Mouse (Mus musculus) G1E-ER4 (cell line): ENCODE results near the gene Ttc39a. TPM values are rescaled to one million over a fixed set of nuclear protein-coding genes. Genes with fewer than 3 reads are reported as not detected.

Experiments
- GATA1 ChIP-seq: IDR thresholded peaks from one replicate; pipeline ENCODE4 v1.8.0; 2012; ENCODE audit warnings: low read length, inconsistent platforms
- polyA plus RNA-seq: library from polyadenylated mRNA; stranded (reverse); fragments of >175 nt; gene quantifications from 2 replicates; pipeline ENCODE4 v1.2.3, GENCODE M21; 2012

The Ttc39a gene
- polyA plus RNA-seq, 1 experiment, result 7.6 TPM

DNA sequence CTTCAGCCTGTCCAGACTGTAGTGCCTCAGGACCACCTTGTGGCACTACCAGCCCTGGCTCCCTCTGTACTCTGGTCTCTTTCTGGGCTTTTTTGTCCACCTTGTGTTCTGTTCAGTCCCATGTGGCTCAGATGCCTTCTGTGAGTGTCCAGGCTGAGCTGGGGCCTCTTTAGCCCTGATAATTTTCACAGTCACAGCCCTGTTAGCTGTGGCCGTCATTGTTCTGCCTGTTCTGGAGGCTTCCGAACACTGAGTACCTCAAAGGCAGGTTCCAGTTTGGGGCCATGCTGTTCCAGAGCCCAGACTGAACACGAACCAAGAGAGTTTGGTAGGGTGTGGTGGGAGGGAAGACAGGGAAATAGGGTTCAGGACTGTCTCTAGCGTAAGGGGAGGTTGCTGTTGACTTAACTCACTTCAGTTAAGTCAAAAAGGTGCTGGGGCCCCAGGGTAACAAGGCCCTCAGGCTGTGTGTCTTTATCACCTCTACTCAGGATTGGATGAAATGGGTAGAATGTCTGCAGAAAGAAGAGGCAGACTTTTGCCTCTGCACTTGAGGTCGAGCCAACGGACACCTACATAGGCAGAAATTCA lies 5.0 kb downstream of the Ttc39a start:
- no peak for TF ChIP-seq GATA1

DNA sequence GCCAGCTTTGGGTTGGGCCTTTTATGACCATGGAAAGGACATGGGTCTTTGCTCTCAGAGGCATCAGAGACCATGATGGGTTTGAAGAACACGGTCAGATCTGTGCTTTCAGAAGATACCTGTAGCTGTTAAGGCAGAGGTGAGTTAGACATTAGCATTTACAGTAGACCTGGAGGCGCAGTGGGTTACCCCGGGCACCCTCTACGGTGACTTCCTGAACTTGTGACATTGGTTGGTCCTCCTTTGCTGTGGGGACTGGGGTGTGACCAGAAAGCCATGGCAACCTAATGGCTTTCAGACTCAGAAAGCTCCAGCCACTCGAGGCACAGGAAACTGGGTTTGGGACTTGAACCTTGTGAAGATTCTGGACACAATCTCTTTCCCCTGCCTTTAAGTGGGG lies 5.8 kb downstream of the Ttc39a start:
- no peak for TF ChIP-seq GATA1

DNA sequence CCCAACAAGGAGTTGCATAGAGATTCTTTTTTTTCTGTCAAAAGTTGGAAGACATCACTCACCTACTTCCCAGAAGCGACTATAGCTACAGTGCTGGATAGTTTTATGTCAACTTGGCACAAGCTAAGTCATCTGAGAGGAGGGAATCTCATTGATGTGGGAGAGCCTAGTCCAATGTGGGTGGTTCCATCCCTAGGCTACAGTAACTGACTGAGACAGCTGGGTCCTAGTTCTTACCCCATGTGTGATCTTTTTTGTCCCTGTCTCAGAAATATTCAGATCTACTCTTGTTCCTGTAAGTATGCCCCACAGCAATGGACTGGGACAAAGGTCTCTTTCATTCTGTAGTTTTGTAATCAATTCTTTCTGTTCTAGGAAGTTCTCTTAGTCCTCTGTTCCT lies 11.6 kb downstream of the Ttc39a start:
- TF ChIP-seq GATA1, result no peak

DNA sequence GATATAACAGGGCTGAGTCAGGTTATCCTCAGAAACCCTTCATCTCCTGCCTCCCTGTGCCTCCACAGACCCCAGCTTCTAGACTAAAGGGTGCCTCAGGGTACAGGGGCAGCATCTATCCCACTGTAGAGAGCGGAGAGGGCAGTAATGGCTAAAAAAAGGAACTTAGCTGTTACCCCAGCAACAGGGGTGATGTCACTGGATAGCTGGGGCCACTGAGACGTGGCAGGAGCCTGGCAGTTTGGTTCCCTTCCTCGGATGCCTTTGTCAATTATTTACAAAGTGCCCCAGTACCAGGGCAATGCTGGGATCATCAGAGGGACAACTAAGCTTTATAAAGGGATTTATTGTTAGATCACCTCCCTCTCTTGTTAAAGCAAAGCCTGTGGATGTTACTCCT lies 12.6 kb downstream of the Ttc39a start:
- no peak for TF ChIP-seq GATA1

DNA sequence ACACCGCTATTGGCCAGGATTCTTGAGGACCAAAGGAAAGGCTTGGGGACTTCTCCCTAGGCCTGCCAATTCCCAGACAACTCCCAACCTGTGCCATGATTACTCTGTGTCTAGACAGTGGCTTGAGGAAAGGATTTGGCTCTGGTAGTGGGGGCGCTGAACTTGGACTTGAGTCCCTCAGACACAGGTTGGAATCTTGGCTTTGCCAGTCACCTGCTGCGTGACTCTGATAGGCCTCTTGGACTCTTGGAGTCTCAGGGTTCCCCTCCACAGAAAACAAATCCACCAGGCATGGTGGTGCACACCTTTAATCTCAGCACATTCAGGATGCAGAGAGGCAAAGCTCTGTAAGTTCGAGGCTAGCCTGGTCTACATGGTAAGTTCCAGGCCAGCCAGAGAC lies 13.1 kb downstream of the Ttc39a start:
- no peak for TF ChIP-seq GATA1

DNA sequence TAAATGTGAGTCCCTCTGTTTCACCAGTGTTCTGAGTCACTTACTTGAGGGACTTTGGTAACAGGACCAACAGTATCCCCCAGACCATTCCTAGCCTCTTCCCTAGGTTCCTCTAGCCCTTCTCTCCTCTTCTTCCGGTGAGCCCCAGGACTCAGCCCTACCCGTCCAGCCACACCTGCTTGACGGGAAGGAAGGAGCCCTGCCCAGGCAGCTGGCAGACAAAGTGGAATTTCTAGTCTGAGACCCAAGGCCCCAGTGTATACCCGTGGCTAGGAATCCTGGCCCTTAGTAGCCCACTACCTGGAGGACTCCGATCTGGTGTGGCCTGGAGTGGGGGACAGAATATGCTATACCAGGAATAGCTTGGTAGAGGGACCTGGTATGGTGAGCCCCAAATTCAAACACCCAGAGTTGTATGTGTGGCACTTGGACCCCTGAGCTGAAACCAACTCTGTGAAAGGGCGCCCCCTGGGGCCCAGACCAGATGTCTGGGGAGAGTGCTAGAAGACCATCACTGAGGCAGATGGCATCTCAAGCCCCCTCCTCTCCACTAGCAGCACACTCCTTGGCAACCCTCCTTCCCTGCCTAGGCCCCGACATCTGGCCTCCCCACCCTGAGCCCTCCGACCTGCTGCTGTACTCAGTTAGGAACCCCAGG lies 13.8 kb downstream of the Ttc39a start:
- TF ChIP-seq GATA1, result no peak

DNA sequence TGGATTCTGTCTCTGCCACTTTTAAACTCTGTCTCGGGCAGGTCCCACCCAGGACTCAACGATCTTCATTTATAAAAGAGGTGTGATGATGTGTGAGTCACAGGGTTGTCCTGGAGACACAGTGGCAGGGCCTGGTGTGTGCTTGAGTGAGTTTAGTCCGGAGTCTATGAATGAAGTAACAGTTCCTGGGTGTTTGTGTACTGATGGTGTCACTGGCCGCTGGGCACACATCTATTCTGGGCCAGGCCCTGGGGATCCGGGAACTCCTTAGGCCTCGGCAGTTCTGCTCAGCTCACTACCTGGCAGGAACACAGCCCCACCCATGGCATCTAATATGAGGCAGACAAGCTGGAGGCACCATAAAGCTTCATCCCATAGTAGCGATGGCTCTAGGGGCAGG lies 15.2 kb downstream of the Ttc39a start:
- no peak for TF ChIP-seq GATA1

DNA sequence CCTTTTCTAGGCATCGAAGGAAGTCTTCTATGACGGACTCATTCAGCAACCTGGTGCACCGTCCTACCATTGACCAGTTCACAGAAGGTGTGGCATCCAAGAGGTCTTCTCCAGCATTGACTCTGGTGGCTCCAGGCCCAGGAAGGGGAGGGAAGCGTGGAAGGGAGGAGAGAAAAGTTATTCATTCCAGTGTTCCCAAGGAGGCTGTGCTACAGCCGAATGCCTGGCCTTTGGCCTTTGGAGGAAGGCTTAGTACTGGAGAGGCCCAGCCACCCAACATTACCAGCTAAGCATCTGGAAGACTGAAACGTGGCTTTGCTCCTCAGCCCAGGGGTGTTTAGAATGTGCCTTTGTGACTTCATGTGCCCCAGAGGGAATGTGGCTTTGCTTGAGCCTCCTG lies 16.0 kb downstream of the Ttc39a start:
- no peak for TF ChIP-seq GATA1

DNA sequence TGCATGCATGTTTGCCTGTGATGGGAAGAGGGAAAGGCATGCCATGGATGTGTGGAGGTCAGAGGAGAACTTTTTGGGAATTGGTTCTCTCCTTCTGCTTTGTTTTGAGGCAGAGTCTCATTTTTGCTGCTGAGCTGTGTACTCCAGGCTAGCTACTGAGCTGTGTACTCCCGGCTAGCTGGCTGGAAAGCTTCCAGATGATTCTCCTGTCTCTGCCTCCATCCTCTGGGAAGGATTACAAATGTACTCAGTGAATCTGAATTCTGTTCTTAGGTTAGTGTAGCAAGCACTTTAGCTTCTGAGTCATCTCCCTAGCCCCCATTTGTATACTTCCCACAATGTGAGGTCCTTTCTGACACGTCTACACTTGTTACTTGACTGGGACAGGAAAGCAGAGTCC lies 17.0 kb downstream of the Ttc39a start:
- TF ChIP-seq GATA1, result no peak

DNA sequence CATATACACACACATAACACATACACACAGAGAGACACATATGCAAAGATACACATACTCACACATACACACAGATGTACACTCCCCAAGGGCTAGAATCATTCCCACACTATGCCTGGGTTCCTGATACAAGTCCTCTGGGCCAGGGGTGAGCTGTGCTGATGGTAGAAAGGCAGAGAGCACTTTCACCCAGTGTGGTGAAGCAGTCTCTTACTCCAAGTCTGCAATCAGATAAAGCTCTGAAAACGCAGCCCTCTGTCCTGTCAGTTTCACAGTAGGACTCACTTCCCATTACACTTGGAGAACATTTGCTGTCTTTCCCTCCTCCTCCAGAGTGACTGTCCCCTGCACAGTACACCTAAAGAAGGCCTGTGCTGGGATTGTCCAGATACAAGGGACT lies 20.6 kb downstream of the Ttc39a start:
- no peak for TF ChIP-seq GATA1

DNA sequence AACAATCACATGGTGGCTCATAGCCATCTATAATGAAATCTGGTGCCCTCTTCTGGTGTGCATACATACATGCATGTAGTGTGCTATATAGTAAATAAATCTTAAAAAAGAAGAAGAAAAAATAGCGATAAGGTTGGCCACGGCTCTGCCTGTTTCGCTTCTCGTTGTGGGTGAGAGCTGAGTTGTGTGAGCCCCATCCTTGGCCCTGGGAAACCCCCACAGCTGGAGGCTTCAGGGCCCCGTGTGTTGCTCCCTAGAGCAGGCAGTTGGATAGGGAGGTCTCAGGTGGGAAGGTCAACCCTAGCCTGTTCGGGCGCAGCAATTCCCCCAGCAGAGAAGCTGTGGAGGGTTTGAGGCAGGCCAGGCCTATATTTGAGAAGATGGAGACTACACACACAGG lies 23.8 kb downstream of the Ttc39a start:
- no peak for TF ChIP-seq GATA1

DNA sequence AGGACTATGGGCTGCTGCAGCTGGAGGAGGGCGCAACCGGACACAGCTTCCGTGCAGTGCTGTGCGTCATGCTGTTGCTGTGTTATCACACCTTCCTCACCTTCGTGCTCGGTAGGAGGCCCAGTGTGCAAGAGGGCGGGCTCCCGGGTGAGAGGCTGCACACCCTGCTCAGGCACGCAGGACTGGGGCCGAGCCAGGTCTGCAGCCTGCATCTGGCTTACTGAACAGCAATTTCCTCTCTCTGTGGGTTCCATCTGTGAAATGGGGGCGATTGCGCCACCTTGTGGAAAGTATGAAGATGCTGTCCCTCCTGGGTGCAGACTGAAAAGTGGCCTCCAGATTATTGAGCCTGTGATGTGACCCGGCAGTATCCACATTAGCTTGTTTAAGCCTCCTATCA lies 24.4 kb downstream of the Ttc39a start:
- no peak for TF ChIP-seq GATA1

DNA sequence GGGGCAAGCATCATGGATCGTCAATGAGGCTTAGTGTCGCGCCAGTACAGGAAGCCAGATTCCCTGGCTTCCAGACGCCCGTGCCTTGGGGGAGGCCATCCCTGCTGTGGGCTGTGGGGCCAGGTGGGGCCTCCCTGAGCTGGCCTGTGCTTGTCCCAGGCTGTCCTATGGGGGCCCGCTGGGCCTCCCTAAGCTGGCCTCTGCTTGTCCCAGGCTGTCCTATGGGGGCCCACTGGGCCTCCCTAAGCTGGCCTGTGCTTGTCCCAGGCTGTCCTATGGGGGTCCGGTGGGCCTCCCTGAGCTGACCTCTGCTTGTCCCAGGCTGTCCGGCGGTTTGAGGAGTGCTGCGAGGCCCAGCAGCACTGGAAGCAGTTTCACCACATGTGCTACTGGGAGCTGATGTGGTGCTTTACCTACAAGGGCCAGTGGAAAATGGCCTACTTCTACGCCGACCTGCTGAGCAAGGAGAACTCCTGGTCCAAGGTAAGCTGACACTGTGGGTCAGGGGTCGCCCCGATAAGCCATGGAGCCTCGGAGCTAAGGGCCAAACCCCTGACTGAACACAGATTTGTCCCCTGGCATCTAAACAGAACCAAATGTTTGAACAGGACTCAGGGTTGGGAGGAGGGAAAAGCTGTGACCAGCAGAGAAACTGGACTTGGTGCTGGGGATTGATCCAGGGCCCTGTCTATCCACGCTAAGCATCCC lies 26.4 kb downstream of the Ttc39a start:
- no peak for TF ChIP-seq GATA1

DNA sequence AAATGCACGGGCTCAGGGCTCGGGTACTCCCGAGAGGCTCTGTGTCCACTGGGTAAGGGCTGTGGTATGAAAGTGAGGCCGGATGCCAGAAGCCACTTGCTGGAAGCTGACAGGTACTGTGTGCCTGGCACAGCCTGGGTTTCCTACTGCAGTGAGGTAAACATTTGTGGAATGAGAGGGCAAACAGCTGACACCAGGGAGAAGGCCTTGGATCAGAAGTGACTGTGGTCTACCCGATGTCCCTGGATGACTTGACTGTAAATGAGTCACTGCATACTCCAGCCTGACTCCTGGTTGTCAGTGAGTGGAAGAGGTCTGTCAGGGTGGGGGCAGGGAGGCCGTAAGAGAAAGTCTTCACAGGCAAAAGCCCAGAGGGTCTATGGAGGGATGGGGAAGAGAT lies 27.2 kb downstream of the Ttc39a start:
- no peak for TF ChIP-seq GATA1

DNA sequence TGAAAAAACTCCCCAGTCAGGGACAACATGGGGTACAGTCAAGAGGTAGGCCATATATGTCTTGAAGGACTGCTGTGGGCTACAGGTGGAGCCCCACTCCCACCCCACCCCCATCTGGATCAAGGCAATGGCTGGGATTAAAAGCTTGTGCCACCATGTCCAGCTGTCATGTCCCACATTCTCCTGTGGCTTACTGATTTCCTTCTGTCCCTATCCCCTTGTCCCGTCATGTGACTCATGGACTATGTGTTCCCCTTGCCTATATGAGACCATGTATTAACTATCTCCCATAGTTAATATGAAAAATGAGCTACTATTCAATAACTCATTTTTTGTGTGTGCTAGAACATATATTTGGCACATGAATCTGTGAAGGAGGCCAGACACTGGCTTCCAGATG lies 27.8 kb downstream of the Ttc39a start:
- no peak for TF ChIP-seq GATA1

DNA sequence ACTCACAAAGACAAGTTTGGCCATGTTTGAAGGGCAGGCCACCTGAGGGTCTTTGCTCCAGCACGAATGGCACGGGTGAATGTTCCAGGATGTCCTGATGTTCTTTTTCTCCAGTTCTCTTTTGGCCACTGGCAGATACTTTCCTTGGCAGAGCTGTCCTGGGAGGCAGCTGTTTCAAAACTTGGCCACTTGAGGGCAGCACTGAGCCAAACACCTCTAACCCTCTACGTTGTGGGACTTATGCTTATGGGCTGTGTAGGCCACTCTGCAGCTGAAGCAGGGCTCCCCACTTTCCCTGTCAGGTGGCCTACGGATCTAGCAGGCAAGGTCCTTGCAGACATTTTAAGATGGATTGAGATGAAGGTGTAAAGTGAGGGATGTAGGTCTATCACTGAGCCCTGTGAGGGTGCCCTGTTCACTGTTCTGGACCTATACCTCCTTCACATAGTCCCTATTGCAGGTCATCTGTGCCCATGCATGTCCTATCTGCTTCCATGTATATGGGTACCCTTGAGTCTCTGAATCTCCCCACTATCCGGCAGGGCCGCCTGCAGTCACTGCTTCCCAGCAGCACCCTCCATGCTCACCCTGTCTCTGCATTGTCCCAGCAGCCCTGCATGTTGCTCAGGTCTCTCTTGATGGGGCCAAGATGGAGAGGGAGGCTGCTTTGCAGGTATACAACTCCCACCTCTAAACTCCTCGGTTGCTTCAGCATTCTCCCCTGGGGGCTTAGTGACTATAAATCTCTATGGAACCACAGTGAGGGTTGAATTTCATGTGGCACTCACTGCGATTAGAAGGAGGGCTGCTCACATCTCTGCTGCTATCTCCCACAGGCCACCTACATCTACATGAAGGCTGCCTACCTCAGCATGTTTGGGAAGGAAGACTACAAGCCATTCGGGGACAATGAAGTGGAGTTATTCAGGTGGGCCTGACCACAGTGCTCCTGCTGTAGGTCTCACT lies 31.8 kb downstream of the Ttc39a start:
- no peak for TF ChIP-seq GATA1

DNA sequence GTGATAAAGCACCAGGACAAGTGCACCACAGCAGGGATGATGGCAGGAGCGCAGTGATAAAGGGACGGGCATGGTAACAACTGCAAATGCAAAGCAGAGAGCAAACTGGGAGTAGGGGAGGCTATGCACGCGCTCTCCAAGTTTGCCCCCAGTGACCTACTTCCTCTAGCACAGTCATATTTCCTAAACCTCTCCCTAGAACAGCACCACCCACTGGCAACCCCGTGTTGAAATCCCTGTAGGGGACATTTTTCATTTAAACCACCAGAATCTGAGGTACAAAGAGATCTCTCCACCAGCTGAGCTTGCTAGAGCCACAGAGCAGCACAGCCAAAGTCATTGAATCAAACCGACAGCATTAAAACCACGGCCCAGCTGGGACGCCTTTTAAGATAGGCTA lies 32.7 kb downstream of the Ttc39a start:
- no peak for TF ChIP-seq GATA1
